Comparison of ENCODE assay signal across 11 mouse cellular contexts in the genomic region with DNA sequence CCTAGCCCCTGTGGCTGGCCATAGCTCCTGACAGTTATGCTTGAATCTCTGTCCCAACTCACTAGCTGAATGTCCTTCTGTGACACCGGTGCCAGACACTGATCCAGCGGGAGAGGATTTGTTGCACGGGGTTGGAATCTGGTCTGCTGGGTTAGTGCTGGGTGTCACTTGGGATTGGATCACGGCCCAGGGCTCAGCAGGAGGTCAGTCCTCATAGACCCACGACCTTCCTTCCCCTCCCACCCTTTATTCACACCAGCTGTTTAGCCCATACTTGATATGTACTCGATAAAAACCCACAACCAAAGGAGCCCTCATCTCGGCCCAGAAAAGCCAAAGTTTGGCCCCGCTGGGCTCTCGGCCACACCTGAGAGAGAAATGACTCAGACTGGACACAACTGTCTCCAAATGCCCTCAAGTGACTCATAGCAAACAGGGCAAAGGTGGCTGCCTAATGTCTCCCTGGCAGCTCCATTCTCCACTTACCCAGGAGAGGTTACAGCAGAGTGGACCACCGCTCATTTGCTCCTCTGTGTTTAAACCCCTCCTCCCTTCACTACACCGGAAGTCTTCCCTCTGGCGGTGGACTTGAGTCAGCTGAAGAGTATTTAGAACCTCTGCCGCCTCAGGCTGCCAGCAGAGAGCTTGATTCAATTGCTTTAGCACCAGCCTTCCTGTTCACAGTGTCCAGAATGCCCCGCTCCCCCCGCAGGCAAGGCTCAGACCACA. TPM values are rescaled to one million over a fixed set of nuclear protein-coding genes. Genes with fewer than 3 reads are reported as not detected.
A peak's percentile ranks its signal among the peaks of the same experiment; 100 is the strongest.
DNase-seq lines count a peak whose midpoint lies in the region; TF ChIP-seq lines count a peak whose summit lies in the region.
"Had no signal": no experiment of that assay in that cellular context is flagged by ENCODE, and none has a peak within 500 bp of the region (broad histone marks: within the 10 kb centered on the region; RNA-seq: fewer than 3 reads in every experiment).

No protein-coding gene starts in this region.

- no peak for TF ChIP-seq POLR2A in lung, adult 2 months (IDR thresholded peaks at IDR 0.05; ENCODE audit: borderline replicate concordance, extremely low read depth, low read depth, low read length)

- H3K4me3 ChIP-seq in lung, adult 2 months (replicated peaks; ENCODE audit: extremely low read depth, low read depth, low read length): no peak overlapping the region
- H3K4me3 ChIP-seq: embryonic facial prominence, embryonic 15.5 days; lung, embryonic 15.5 days had no signal

- TF ChIP-seq CTCF in lung, adult 2 months (IDR thresholded peaks at IDR 0.05; ENCODE audit: insufficient read depth, low read length): no peak

- DNase-seq in adrenal gland, adult 2 months: peak; percentile 38
- no peak for DNase-seq in adrenal gland, adult 8-10 months
- DNase-seq in lung, postnatal 14 days: peak; percentile 20
- DNase-seq in lung, adult 2 months: no peak
- peak; percentile 42 to 46 for DNase-seq in kidney, adult 8-10 months
- DNase-seq in thymus, postnatal 0 days (ENCODE audit: low spot score): peak; percentile 47
- no peak for DNase-seq in right cerebral cortex, postnatal 4 days
- DNase-seq in cerebellum, adult 18-20 months: no peak

- H3K4me1 ChIP-seq in lung, adult 2 months (ENCODE audit: control insufficient read depth, insufficient read depth, low read length): no peaks in the 10 kb centered on the region

- 47% methylated on average over 15 of the region's 15 CpGs for WGBS in lung, adult 2 months

RNA-seq across cellular contexts. Expression of a gene that starts 27.2 kb away (rescaled TPM):
- total RNA-seq in adrenal gland, adult 2 months (2021): not detected
- polyA plus RNA-seq in adrenal gland, adult 2 months (2012; rRNA removed): not detected in 2 replicates
- not detected for total RNA-seq in adrenal gland, adult 8-10 months (2022)
- 0.15 TPM in 1 of 2 replicates, not detected in the other for polyA plus RNA-seq in lung, adult 2 months (2012; rRNA removed)
- polyA plus RNA-seq in thymus, postnatal 0 days (2015; fragmentation: Nextera tagmentation; extraction: Ambion mirVana): 0.53 TPM in 1 of 2 replicates, not detected in the other
- polyA plus RNA-seq: embryonic facial prominence, embryonic 15.5 days; lung, embryonic 15.5 days; stomach, embryonic 16.5 days had no signal

Comparison
In these comparisons a context has a peak if more than half of its experiments do, and no peak if none do; other contexts are left out.
1. DNase-seq: peak in adrenal gland, adult 2 months (single experiment), lung, postnatal 14 days (single experiment), kidney, adult 8-10 months (2 of 2) and thymus, postnatal 0 days (single experiment); none in adrenal gland, adult 8-10 months (single experiment), lung, adult 2 months (single experiment), right cerebral cortex, postnatal 4 days (single experiment) and cerebellum, adult 18-20 months (0 of 2).